Mouse (Mus musculus): ENCODE results near the gene Usp39.

The Usp39 gene

GRCm38 (mm10) chr6:72345074-72345567 is at the start of gene Usp39:
Usp39 (minus strand) TSS chr6:72345184.
- peak; percentile 98 for DNase-seq (ENCODE audit: low spot score in 2 of 2)

DNA sequence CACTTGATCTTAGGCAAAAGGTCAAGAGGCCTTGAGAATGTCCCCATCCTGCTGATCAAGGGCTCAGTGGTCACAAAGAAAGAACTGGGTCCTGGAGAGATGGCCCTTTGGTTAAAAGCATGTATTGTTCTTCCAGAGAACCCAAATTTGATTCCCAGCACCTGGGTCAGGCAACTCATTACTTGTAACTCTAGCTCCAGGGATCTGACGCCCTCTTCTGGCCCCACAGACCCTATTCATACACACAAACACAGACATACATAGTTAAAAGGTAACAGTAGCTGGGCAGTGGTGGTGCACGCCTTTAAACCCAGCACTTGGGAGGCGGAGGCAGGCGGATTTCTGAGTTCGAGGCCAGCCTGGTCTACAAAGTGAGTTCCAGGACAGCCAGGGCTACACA is 47.4 kb upstream of the Usp39 start:
- no peak for DNase-seq (ENCODE audit: low spot score in 2 of 2)

- no peak for DNase-seq (ENCODE audit: low spot score in 2 of 2)
These were observed 46.0 kb upstream of the Usp39 start for GRCm38 (mm10) chr6:72390795-72391521.

DNA sequence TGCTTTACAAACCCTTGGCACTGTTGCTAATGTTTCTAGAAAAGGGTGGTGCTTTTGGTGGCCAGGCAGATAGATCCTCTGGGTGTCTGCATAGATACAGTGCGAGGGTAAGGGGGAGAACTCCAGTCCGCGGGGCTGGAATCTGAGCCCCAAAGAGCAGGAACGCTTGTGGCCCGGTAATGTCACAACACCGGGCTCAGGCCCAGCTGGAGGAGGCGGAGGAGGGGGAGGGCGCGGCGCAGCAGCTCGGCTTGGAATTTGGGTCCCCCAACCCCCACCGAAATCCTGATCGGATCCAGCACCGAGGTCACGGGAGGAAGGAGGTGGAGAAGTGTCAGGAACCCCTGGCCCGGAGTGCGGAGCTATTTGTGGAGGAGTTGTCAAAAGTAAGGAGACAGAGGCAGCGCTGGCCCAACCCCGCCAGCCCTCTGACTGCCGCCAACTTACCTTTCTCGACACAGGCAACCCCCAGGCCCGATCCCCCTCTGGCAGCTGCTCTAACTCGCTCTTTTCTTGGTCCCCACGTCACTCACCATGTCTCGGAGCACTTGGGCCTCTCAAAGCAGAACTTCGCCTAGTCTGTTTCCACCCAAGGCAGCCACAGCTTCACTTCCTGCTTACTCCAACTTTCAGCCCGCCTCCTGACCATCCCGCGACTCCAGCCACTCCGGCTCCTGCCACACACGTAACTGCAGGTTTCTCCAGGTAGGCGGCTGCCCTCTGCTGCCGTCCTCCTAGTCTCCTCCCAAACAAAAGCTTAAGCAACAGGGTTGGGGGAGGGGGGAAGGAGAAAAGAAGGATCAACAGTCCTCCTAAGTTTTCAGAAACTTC is 45.2 kb upstream of the Usp39 start, which contains the start of gene Vamp8:
Gene Vamp8 (minus strand): TSS at position 763 of the 831 bp plus-strand sequence.
- peak; percentile 33 to 40 for DNase-seq (ENCODE audit: low spot score in 2 of 2)

- peak in 1 of 2 experiments; percentile 19 for DNase-seq (ENCODE audit: low spot score in 2 of 2)
These were observed 44.5 kb upstream of the Usp39 start for GRCm38 (mm10) chr6:72389471-72389940.

DNA sequence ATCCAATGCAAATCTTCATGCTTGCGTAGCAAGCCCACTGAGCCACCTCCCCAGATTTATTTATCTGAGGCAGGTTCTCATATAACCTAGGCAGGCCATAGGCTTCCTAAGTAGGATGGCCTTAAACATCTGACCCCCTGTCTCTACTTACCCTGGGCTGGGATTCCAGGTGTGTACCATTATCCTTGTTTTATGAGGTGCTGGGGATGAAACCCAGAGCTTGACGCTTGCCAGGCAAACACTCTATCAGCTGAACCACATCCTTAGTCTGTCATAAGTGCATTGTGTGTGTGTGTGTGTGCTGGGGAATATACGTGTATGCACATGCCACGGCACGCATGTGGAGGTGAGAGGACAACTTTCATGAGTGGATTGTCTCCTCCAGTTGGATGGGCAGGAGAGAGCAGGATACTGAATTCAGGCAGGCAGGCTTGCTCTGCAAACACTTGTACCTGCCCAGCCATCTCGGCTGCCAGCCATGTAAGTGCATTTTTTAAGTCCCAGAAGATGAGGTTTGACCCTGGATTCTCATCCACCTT is 43.9 kb upstream of the Usp39 start:
- DNase-seq (ENCODE audit: low spot score in 2 of 2): no peak

DNA sequence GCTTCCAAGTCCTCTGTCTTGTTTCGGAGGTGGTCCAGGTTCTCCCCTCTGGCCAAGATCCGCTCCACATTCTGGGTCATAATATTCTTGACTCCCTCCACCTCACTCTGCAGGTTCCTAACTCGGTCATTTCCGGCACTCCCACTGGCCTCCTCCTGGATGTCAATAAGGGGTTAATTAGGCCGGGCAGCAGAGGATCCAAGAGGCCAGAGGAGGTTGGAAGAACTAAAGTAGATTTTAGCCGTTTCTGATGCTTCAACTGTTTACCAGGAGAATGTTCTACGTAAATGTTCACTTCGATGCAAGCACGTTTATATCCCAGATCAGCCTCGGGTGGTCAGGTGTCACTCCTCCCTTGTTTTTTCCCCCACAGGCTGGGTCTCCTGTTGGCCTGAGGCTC is 43.3 kb upstream of the Usp39 start:
- DNase-seq (ENCODE audit: low spot score in 2 of 2): no peak

DNA sequence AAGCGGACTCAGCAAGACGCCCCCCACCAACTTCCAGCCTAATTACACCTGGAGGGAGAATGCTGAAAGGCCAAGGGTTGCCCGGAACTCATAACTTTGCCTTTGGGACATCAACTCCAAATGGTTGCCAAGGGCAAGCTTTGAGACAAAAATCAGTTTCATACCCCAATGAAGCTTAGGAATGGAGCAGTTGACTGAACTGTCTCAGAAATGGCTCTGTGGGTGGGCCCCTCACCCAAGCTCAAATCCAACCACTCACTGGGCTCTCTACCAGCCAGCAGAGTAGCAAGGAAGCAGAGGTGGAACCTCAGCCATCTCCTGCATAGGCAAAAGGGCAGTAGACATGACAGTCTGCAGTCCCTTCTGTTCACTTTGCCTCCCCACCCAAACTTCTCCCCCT is 42.8 kb upstream of the Usp39 start:
- DNase-seq (ENCODE audit: low spot score in 2 of 2): no peak

GRCm38 (mm10) chr6:72386561-72386960 is 41.6 kb upstream of the Usp39 start:
- no peak for DNase-seq (ENCODE audit: low spot score in 2 of 2)

GRCm38 (mm10) chr6:72385258-72385657 is 40.3 kb upstream of the Usp39 start:
- DNase-seq (ENCODE audit: low spot score in 2 of 2): no peak

DNA sequence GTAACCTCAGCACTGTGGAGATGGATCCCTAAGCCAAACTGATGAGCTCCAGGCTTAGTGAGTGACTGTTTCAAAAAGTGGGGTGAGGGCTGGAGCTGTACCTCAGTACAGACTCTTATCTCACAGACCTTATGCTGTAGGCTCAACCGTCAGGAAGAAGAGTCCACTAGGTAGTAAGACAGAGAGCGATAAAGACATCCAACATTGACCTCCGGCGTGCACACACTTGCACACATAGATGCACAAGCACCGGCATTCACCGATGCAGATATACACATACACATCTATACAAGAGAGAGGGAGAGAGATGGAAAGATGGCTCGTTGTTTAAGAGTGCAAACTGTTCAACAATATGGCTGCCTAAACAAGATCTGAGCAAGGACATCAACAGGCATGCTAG is 39.0 kb upstream of the Usp39 start:
- DNase-seq (ENCODE audit: low spot score in 2 of 2): no peak

DNA sequence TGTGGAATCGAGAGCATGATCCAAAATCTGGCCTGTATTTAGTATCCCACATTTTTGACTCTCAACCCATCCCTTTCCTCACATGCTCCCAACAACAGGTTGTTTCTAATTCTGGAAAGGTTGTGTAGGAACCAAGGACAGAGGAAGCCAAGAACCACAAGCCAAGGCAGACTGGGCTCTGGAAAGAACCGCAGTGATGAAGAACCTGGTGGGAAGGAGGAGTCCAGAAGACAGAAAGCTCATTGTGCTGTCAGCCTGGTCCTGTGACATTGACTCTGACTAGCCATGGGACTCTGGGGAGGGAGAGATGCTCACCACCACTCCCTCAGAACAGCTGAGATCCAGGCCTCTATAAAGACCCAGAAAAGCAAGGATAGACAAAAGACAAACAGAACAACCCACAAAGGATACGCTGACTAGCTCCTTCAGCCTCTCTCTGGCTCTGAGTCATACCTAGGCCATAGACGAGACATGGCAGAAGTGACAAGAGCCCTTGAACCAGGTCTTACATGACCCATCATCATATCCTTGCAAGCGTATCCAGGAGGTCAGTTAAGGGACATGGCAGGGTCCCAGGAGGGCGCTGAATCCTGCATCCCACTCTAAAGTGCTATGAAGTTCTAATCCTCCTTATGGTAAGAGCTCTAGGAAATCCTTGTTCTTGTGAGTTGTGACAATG is 38.3 kb upstream of the Usp39 start:
- no peak for DNase-seq (ENCODE audit: low spot score in 2 of 2)

DNA sequence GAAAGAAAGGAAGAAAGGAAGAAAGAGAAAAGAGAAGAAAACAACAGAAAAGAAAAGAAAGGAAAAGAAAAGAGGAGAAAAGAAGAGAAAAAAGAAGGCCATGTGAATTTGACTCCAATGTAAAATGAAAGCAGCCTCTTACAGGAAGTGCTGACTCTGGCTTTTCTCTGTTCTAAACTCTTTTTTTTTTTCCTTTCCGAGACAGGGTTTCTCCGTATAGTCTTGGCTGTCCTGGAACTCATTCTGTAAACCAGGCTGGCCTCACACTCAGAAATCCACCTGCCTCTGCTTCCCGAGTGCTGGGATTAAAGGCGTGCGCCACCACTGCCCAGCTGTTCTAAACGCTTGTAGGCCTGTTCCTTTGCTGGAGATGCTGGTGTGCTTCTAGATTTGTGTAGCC is 37.5 kb upstream of the Usp39 start:
- no peak for DNase-seq (ENCODE audit: low spot score in 2 of 2)

- DNase-seq (ENCODE audit: low spot score in 2 of 2): peak in 1 of 2 experiments; percentile 11
These were observed 35.3 kb upstream of the Usp39 start, which contains the start of gene Vamp5 for GRCm38 (mm10) chr6:72380131-72380770. Vamp5 (minus strand) TSS chr6:72380468.

DNA sequence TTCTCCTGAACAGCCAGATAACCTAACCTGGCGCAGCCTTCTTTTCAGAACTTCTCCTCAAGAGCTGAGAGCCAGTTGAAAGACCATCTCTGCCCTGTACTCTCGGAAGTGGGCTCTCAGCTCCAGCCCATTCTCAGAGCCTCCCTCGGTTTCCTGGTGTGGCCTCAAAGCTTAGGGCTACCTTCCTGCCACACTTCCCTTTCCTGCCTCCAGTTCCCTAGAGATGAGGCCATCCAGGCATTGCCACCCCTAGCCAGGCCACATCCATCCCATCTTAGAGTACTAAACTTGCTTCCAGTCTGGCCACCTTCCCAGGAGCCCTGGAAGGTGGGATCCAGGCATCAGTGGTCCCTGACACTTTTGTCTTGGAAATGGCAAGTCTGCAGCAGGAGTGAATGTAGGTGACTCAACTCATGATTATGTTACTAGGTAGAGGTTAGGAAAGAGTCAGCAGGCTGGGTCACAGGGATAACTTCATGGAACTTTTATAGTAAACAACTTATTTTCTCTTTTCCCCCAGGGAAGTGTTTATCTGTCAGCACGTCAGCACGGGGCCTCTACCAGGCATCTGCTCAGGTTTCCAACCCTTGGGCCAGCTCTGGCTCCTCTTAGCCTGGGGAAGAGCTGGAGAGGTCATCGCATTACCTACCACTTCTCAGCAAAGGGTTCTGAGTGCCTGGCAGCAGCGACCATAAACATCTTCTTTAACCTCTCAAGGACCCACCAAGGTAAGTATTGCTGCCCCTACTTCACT is 34.6 kb upstream of the Usp39 start:
- DNase-seq (ENCODE audit: low spot score in 2 of 2): no peak

GRCm38 (mm10) chr6:72378510-72379234 is 33.7 kb upstream of the Usp39 start:
- DNase-seq (ENCODE audit: low spot score in 2 of 2): no peak

- no peak for DNase-seq (ENCODE audit: low spot score in 2 of 2)
These were observed 30.0 kb upstream of the Usp39 start for GRCm38 (mm10) chr6:72374820-72375563.

DNA sequence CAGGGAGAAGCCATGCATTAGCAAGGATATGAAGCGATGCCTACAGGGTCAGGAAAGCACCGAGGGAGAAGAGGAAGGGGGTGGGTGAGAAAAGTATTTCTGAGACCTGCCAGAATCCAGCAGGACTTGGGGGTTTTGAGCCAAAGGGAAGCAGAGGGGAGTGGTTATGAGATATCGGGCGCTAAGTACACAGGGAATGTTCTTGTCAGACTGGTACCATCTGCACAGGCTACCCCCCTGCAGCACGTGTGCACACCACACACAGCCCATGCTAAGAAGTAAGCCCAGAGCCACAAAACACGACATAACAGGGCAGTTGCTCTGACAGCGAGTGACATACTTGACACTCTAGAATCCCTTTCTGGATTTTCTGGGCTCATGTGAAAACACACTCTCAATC is 29.2 kb upstream of the Usp39 start:
- no peak for DNase-seq (ENCODE audit: low spot score in 2 of 2)

GRCm38 (mm10) chr6:72373184-72373583 is 28.2 kb upstream of the Usp39 start:
- DNase-seq (ENCODE audit: low spot score in 2 of 2): no peak
